Mouse (Mus musculus) myocyte (in vitro differentiated cells): ENCODE data around the gene Plod1. TPM values are rescaled to one million over a fixed set of nuclear protein-coding genes. Genes with fewer than 3 reads are reported as not detected.

Experiments
- H3K27me3 ChIP-seq: one replicate; pipeline ENCODE4 v1.6.1; 2011; ENCODE audit not compliant: control insufficient read depth, insufficient read depth, insufficient read length
- H3K36me3 ChIP-seq: one replicate; pipeline ENCODE4 v1.6.1; 2011; ENCODE audit not compliant: control insufficient read depth, insufficient read depth
- H3K4me2 ChIP-seq: one replicate; pipeline ENCODE4 v1.6.1; 2011; ENCODE audit warnings: low read depth, control low read depth
- H3K4me3 ChIP-seq: one replicate; pipeline ENCODE4 v1.5.1; 2011; ENCODE audit warnings: mild to moderate bottlenecking, control low read depth, moderate library complexity
- H3K79me2 ChIP-seq: one replicate; pipeline ENCODE4 v1.6.1; 2011; ENCODE audit not compliant: control insufficient read depth, insufficient read depth
- H3ac ChIP-seq: one replicate; pipeline ENCODE4 v1.6.1; 2011; ENCODE audit not compliant: control insufficient read depth, insufficient read length
- CEBPB ChIP-seq: IDR thresholded peaks from 2 replicates; pipeline ENCODE4 v1.6.1; 2011; ENCODE audit warnings: mild to moderate bottlenecking, moderate library complexity; ENCODE audit not compliant: poor library complexity, insufficient read depth, severe bottlenecking
- E2F4 ChIP-seq: IDR thresholded peaks from one replicate; pipeline ENCODE4 v1.6.1; 2011; ENCODE audit warnings: mild to moderate bottlenecking, control low read depth, moderate library complexity; ENCODE audit not compliant: insufficient read depth
- MAX ChIP-seq: IDR thresholded peaks from one replicate; pipeline ENCODE4 v1.6.1; 2011; ENCODE audit warnings: low read depth, mild to moderate bottlenecking, control low read depth
- MYOD1 ChIP-seq, 3 experiments: IDR thresholded peaks; one replicate each; pipeline ENCODE4 v1.6.1; 2011; ENCODE audit warnings: control low read depth in 2 of 3, low read depth in 2 of 3, mild to moderate bottlenecking in 2 of 3, moderate library complexity in 1 of 3; ENCODE audit not compliant: insufficient read length in 2 of 3, control insufficient read depth in 1 of 3
- MYOG ChIP-seq, 3 experiments: IDR thresholded peaks; one replicate each; pipeline ENCODE4 v1.6.1; 2011; ENCODE audit warnings: control low read depth in 2 of 3, low read depth in 2 of 3, mild to moderate bottlenecking in 2 of 3; ENCODE audit not compliant: insufficient read length in 2 of 3, control insufficient read depth in 1 of 3, insufficient read depth in 1 of 3
- POLR2A ChIP-seq: IDR thresholded peaks from one replicate; pipeline ENCODE4 v1.6.1; 2011; ENCODE audit warnings: low read depth, mild to moderate bottlenecking, control low read depth, moderate library complexity; ENCODE audit not compliant: insufficient read length
- POLR2AphosphoS2 ChIP-seq: IDR thresholded peaks from one replicate; pipeline ENCODE4 v1.6.1; 2011; ENCODE audit warnings: low read depth, control low read depth; ENCODE audit not compliant: insufficient read length
- REST ChIP-seq: IDR thresholded peaks from one replicate; pipeline ENCODE4 v1.6.1; 2011; ENCODE audit warnings: mild to moderate bottlenecking, control low read depth, moderate library complexity; ENCODE audit not compliant: insufficient read depth, insufficient read length
- SRF ChIP-seq: IDR thresholded peaks from one replicate; pipeline ENCODE4 v1.6.1; 2011; ENCODE audit warnings: low read depth; ENCODE audit not compliant: control insufficient read depth, insufficient read length
- TCF12 ChIP-seq: IDR thresholded peaks from one replicate; pipeline ENCODE4 v1.6.1; 2011; ENCODE audit warnings: mild to moderate bottlenecking, control low read depth; ENCODE audit not compliant: poor library complexity, insufficient read depth, severe bottlenecking
- TCF3 ChIP-seq: IDR thresholded peaks from one replicate; pipeline ENCODE4 v1.6.1; 2011; ENCODE audit warnings: low read depth, control low read depth; ENCODE audit not compliant: insufficient read length
- USF1 ChIP-seq: IDR thresholded peaks from one replicate; pipeline ENCODE4 v1.6.1; 2011; ENCODE audit warnings: low read depth, mild to moderate bottlenecking, control low read depth, moderate library complexity
- polyA plus RNA-seq: library from polyadenylated mRNA; unstranded; fragments of >200 nt; fragmentation: generic; extraction: Trizol; gene quantifications from one replicate; pipeline ENCODE4 v1.2.1, GENCODE M21; 2012; ENCODE audit warnings: missing spikeins

The Plod1 gene
- polyA plus RNA-seq, 1 experiment = 77.2 TPM

DNA sequence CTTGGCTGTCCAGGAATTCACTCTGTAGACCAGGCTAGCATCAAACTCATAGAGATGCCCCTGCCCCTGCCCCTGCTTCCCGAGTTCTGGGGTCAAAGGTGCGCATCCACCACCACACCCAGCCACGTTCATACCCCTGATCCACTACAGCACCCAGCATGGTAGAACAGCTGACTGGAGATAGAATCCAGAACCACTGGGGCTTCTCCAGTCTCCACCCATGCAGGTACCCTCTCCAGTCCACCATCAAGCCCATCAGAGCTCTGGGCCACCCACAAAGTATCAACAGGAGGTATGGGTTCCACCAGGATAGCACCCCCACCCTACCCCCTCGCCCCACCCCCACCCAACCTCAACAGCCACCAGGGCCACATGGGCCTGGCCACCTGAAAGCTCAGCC is 2.0 kb downstream of the Plod1 start:
- Histone ChIP-seq H3ac (no peak overlapping the region), H3K4me3 (no peak overlapping the region), H3K4me2 (no peak overlapping the region), H3K27me3 (no peaks in the 10 kb centered on the region), H3K36me3 (no peaks in the 10 kb centered on the region), H3K79me2 (peaks cover 14% of the 10 kb centered on the region)
- TF ChIP-seq REST (no peak), USF1 (no peak), TCF3 (no peak), MYOG (IDR thresholded peaks at IDR 0.05; ENCODE audit: control insufficient read depth in 1 of 3, insufficient read depth in 1 of 3, insufficient read length in 2 of 3, low read depth in 2 of 3) (no peak), TCF12 (no peak), CEBPB (no peak), POLR2A (no peak), MAX (no peak), SRF (no peak), E2F4 (no peak), POLR2AphosphoS2 (no peak), MYOD1 (IDR thresholded peaks at IDR 0.05; ENCODE audit: control insufficient read depth in 1 of 3, insufficient read length in 2 of 3, low read depth in 2 of 3) (no peak)

DNA sequence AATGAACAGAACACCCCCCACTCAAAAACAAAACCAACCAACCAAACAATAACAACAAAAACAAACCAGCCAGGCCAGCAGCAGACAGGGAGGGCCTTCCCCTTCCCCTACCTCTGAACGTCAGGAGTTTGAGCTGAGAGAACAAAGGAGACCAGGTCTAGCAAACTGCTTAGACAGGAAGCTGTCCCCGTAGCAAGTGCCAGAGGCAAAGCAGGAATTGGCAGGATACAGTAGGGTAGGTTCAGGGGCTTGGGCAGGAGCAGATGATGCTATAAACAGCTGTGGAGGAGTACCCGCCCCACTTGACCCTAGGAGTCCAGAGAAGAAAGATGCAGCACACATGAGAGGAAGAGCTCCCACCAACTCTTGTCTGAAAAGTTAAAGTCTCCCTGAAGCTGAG is 2.4 kb downstream of the Plod1 start:
- Histone ChIP-seq H3K4me3 (no peak overlapping the region), H3K36me3 (no peaks in the 10 kb centered on the region), H3K27me3 (no peaks in the 10 kb centered on the region), H3K79me2 (peaks cover 14% of the 10 kb centered on the region), H3ac (no peak overlapping the region), H3K4me2 (no peak overlapping the region)
- TF ChIP-seq POLR2AphosphoS2 = no peak
- no peak for TF ChIP-seq MYOG (IDR thresholded peaks at IDR 0.05; ENCODE audit: control insufficient read depth in 1 of 3, insufficient read depth in 1 of 3, insufficient read length in 2 of 3, low read depth in 2 of 3)
- TF ChIP-seq E2F4 = no peak
- no peak for TF ChIP-seq POLR2A
- TF ChIP-seq TCF12 = no peak
- no peak for TF ChIP-seq MYOD1 (IDR thresholded peaks at IDR 0.05; ENCODE audit: control insufficient read depth in 1 of 3, insufficient read length in 2 of 3, low read depth in 2 of 3)
- TF ChIP-seq SRF = no peak
- TF ChIP-seq USF1 = no peak
- TF ChIP-seq REST = no peak
- no peak for TF ChIP-seq MAX
- no peak for TF ChIP-seq CEBPB
- TF ChIP-seq TCF3 = no peak

DNA sequence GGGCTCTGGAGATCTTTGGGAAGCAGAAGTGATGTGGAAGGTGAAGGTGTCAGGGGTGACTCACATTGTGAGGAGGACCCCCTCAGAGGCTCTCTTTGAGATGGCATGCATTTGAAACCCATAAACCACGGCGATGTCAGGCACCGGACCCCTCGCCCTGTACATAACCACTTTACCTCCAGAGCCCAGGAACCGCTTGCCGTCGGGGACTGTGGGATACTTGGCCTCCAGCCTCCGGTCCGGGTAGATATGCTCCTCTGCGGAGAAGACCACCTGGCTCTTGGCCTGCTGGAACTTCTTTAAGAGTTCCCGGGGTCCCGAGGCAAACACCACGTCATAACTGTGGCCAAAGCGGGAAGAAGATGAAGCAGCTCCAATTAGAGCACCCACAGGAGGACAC is 5.6 kb downstream of the Plod1 start:
- Histone ChIP-seq H3K79me2 (peaks cover 12% of the 10 kb centered on the region), H3K36me3 (no peaks in the 10 kb centered on the region), H3K4me2 (no peak overlapping the region), H3K27me3 (no peaks in the 10 kb centered on the region), H3ac (no peak overlapping the region), H3K4me3 (no peak overlapping the region)
- TF ChIP-seq MYOD1 (IDR thresholded peaks at IDR 0.05; ENCODE audit: control insufficient read depth in 1 of 3, insufficient read length in 2 of 3, low read depth in 2 of 3) (no peak), TCF12 (no peak), SRF (no peak), E2F4 (no peak), REST (no peak), MAX (no peak)

DNA sequence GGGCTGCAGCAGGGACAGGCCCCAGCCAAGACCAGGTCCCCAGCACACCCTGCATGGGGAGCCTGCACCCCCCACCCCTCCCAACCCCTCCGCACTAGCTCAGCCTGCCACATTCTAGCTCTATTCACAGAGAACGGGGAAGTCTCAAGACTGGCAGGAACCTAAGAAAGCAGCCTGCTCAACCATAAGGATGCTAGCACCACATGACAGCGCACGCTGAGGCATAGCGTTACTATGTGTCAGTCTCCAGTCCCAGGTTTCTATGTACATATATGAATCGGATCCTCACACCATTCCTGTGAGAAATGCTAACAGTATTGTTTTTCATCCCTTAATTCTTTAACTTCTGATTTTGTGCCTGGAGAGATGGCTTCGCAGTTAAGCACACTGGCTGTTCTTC is 8.0 kb downstream of the Plod1 start:
- Histone ChIP-seq H3K4me3 (no peak overlapping the region), H3K36me3 (no peaks in the 10 kb centered on the region), H3K4me2 (no peak overlapping the region), H3ac (no peak overlapping the region), H3K27me3 (no peaks in the 10 kb centered on the region), H3K79me2 (no peaks in the 10 kb centered on the region)
- no peak for TF ChIP-seq REST
- TF ChIP-seq MYOD1 (IDR thresholded peaks at IDR 0.05; ENCODE audit: control insufficient read depth in 1 of 3, insufficient read length in 2 of 3, low read depth in 2 of 3) = no peak
- TF ChIP-seq TCF12 = no peak
- TF ChIP-seq MAX = no peak
- no peak for TF ChIP-seq POLR2A
- no peak for TF ChIP-seq CEBPB
- no peak for TF ChIP-seq TCF3
- TF ChIP-seq SRF = no peak
- TF ChIP-seq E2F4 = no peak
- no peak for TF ChIP-seq USF1
- no peak for TF ChIP-seq POLR2AphosphoS2
- TF ChIP-seq MYOG (IDR thresholded peaks at IDR 0.05; ENCODE audit: control insufficient read depth in 1 of 3, insufficient read depth in 1 of 3, insufficient read length in 2 of 3, low read depth in 2 of 3) = no peak

DNA sequence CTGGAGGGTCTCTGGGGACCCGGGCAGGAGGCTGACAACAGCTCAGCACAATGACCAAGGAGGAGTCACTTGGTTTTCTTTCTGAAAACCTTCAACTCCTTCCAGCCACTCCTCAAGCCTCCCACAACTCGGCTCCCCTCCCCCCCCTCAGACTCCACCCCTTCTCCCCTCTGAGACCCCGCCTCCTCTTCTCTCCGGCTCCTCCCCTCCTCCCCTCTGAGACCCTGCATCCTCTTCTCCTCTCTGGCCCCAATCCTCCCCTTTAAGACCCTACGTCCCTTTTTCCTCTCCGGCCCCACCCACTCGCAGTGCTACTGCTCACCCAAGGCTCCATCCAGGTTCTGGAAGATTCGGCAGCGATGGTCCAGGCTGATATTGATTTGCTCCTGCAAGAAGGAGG is 8.4 kb downstream of the Plod1 start:
- no peaks in the 10 kb centered on the region for H3K36me3 ChIP-seq
- TF ChIP-seq TCF3 = no peak
- no peak for TF ChIP-seq MYOG (IDR thresholded peaks at IDR 0.05; ENCODE audit: control insufficient read depth in 1 of 3, insufficient read depth in 1 of 3, insufficient read length in 2 of 3, low read depth in 2 of 3)
- TF ChIP-seq USF1 = no peak
- no peak for TF ChIP-seq MAX
- no peak for TF ChIP-seq POLR2A
- TF ChIP-seq MYOD1 (IDR thresholded peaks at IDR 0.05; ENCODE audit: control insufficient read depth in 1 of 3, insufficient read length in 2 of 3, low read depth in 2 of 3) = no peak
- TF ChIP-seq E2F4 = no peak
- TF ChIP-seq SRF = no peak
- no peak for TF ChIP-seq CEBPB
- no peak for TF ChIP-seq REST
- TF ChIP-seq TCF12 = no peak
- no peak for TF ChIP-seq POLR2AphosphoS2
- no peaks in the 10 kb centered on the region for H3K79me2 ChIP-seq
- H3K4me2 ChIP-seq = no peak overlapping the region
- no peak overlapping the region for H3ac ChIP-seq
- no peaks in the 10 kb centered on the region for H3K27me3 ChIP-seq
- H3K4me3 ChIP-seq = no peak overlapping the region
